Mouse (Mus musculus) G1E (cell line): ENCODE measurements at regions not wholly inside any gene's neighbourhood (a gene's known extent, or its start where the extent isn't known, plus 50 kb on each side); places are given as distances from the start of the nearest gene placed in this dataset.

ENCODE experiments used
- CTCF ChIP-seq: IDR thresholded peaks from 2 replicates; pipeline ENCODE4 v1.5.1; 2012; ENCODE audit warnings: low read depth, low read length, inconsistent platforms, mixed read lengths
- GATA1 ChIP-seq: IDR thresholded peaks from 2 replicates; pipeline ENCODE4 v1.6.1; 2012; ENCODE audit warnings: borderline replicate concordance, low read length, inconsistent platforms, mixed read lengths

DNA sequence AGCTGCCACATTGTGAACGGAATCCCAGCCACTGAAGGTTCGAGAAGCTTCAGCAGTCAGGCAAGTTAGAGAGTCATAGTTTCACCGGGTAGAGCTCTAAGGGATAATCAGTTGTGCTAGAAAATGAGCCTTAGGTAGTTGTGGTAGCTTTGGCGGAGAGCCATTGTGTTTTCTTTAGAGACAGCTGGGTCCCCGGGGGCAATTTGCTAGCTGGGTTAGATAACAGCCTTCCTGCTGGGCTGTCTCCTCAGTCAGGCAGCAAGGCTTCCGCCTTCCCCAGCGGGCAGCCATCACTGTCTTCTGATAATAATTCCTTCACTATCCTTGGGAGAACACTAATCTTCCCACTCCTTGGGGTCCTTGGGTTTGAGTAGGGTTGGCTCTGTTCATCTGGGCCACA, 81.5 kb upstream of the Ctbp2 start:
- TF ChIP-seq CTCF (no peak), GATA1 (no peak)
